In genomic region chr4:106908950-106909751, GRCm38 (mm10) we compare ENCODE assay signal across 8 mouse cellular contexts. TPM values are rescaled to one million over a fixed set of nuclear protein-coding genes. Genes with fewer than 3 reads are reported as not detected.
DNase-seq lines count a peak whose midpoint lies in the region; ATAC-seq lines count a peak whose summit lies in the region.

No protein-coding gene starts in this region.

- no peaks in the 10 kb centered on the region for H3K9me3 ChIP-seq in forebrain, embryonic 16.5 days (ENCODE audit: control insufficient read depth, low read length)
- H3K9me3 ChIP-seq in hindbrain, embryonic 12.5 days (replicated peaks) = no peaks in the 10 kb centered on the region
- H3K9me3 ChIP-seq in limb, embryonic 15.5 days = no peaks in the 10 kb centered on the region
- H3K9me3 ChIP-seq in midbrain, embryonic 16.5 days (replicated peaks; ENCODE audit: control insufficient read depth, low read length, poor library complexity, severe bottlenecking) = no peaks in the 10 kb centered on the region

- no peak for ATAC-seq in forebrain, embryonic 16.5 days
- peak; percentile 10; the same call in 1 of the 2 replicates for ATAC-seq in hindbrain, embryonic 12.5 days (ENCODE audit: low FRiP score)
- 0 out of 2 replicates have a peak, but pooled peaks have one; percentile 8 for ATAC-seq in limb, embryonic 15.5 days (ENCODE audit: insufficient number of reproducible peaks, low FRiP score, low TSS enrichment, low read depth)
- ATAC-seq in midbrain, embryonic 16.5 days = no peak

- peaks cover 25% of the 10 kb centered on the region for H3K4me1 ChIP-seq in forebrain, embryonic 16.5 days (replicated peaks; ENCODE audit: control insufficient read depth, insufficient read depth, low read length)
- peaks cover 40% of the 10 kb centered on the region for H3K4me1 ChIP-seq in hindbrain, embryonic 12.5 days
- peaks cover 48% of the 10 kb centered on the region for H3K4me1 ChIP-seq in limb, embryonic 15.5 days
- H3K4me1 ChIP-seq in midbrain, embryonic 16.5 days (ENCODE audit: control insufficient read depth, insufficient read depth, low read length) = peaks cover 28% of the 10 kb centered on the region

- WGBS in forebrain, embryonic 16.5 days = under 1% methylated on average over 10 of the region's 10 CpGs
- 7% methylated on average over 10 of the region's 10 CpGs for WGBS in hindbrain, embryonic 12.5 days
- 1% methylated on average over 10 of the region's 10 CpGs for WGBS in limb, embryonic 15.5 days
- 4% methylated on average over 10 of the region's 10 CpGs for WGBS in midbrain, embryonic 16.5 days

- H3K27ac ChIP-seq in forebrain, embryonic 16.5 days (ENCODE audit: low read length) = peak overlapping the region; percentile 91
- peak overlapping the region; percentile 100 for H3K27ac ChIP-seq in hindbrain, embryonic 12.5 days
- peak overlapping the region; percentile 99 for H3K27ac ChIP-seq in limb, embryonic 15.5 days
- peak overlapping the region; percentile 100 for H3K27ac ChIP-seq in midbrain, embryonic 16.5 days (ENCODE audit: low read length)

- peak overlapping the region; percentile 38 for H3K9ac ChIP-seq in forebrain, embryonic 16.5 days (replicated peaks; ENCODE audit: low read depth, low read length)
- peak overlapping the region; percentile 53 for H3K9ac ChIP-seq in hindbrain, embryonic 12.5 days
- H3K9ac ChIP-seq in limb, embryonic 15.5 days = peak overlapping the region; percentile 14; the same call in 1 of the 2 replicates
- peak overlapping the region; percentile 51 for H3K9ac ChIP-seq in midbrain, embryonic 16.5 days (ENCODE audit: low read depth, low read length)

- DNase-seq in MEL-GATA-1-ER (ENCODE audit: extremely low read depth, low read depth) = peak; percentile 87
- peak; percentile 68 for DNase-seq in c-Kit-positive CD71-positive TER-119-positive erythroid progenitor cells, embryonic 14.5 days (ENCODE audit: low spot score)
- DNase-seq in thymus, adult 18-20 months = peak; percentile 31 to 65
- no peak for DNase-seq in right cerebral cortex, postnatal 14 days

- H3K36me3 ChIP-seq in forebrain, embryonic 16.5 days (ENCODE audit: control insufficient read depth, insufficient read depth) = no peaks in the 10 kb centered on the region
- H3K36me3 ChIP-seq in hindbrain, embryonic 12.5 days = 0 out of 2 replicates have a peak, but pooled peaks cover 6% of the 10 kb centered on the region
- no peaks in the 10 kb centered on the region; the same call in 1 of the 2 replicates for H3K36me3 ChIP-seq in limb, embryonic 15.5 days
- H3K36me3 ChIP-seq in midbrain, embryonic 16.5 days (ENCODE audit: control insufficient read depth, insufficient read depth, low read length) = no peaks in the 10 kb centered on the region

- no peaks in the 10 kb centered on the region for H3K27me3 ChIP-seq in forebrain, embryonic 16.5 days (replicated peaks; ENCODE audit: control insufficient read depth, insufficient read depth, low read length)
- H3K27me3 ChIP-seq in hindbrain, embryonic 12.5 days = no peaks in the 10 kb centered on the region
- no peaks in the 10 kb centered on the region for H3K27me3 ChIP-seq in limb, embryonic 15.5 days
- H3K27me3 ChIP-seq in midbrain, embryonic 16.5 days (ENCODE audit: control insufficient read depth, insufficient read depth, low read depth, low read length) = no peaks in the 10 kb centered on the region

- peak overlapping the region; percentile 80 for H3K4me2 ChIP-seq in forebrain, embryonic 16.5 days (ENCODE audit: low read length)
- H3K4me2 ChIP-seq in hindbrain, embryonic 12.5 days (replicated peaks) = peak overlapping the region; percentile 93
- H3K4me2 ChIP-seq in limb, embryonic 15.5 days = peak overlapping the region; percentile 69
- peak overlapping the region; percentile 91 for H3K4me2 ChIP-seq in midbrain, embryonic 16.5 days (ENCODE audit: low read length)

- peak overlapping the region; percentile 64; the same call in 1 of the 2 replicates for H3K4me3 ChIP-seq in forebrain, embryonic 16.5 days (replicated peaks; ENCODE audit: low read length)
- H3K4me3 ChIP-seq in hindbrain, embryonic 12.5 days = no peak overlapping the region
- peak overlapping the region; percentile 100 for H3K4me3 ChIP-seq in limb, embryonic 15.5 days
- H3K4me3 ChIP-seq in midbrain, embryonic 16.5 days (ENCODE audit: low read depth, low read length) = no peak overlapping the region; the same call in 1 of the 2 replicates

RNA-seq across cellular contexts. Expression of gene Ssbp3, which starts 1.4 kb away (rescaled TPM):
- 163 and 167 TPM in 2 replicates for polyA plus RNA-seq in forebrain, embryonic 16.5 days (2015; fragmentation: Nextera tagmentation; extraction: Ambion mirVana)
- 285 and 302 TPM in 2 replicates for polyA plus RNA-seq in hindbrain, embryonic 12.5 days (2016; fragmentation: Nextera tagmentation; extraction: Ambion mirVana)
- 93.9 and 112 TPM in 2 replicates for polyA plus RNA-seq in limb, embryonic 15.5 days (2015; fragmentation: Nextera tagmentation; extraction: Ambion mirVana)
- polyA plus RNA-seq in midbrain, embryonic 16.5 days (2015; fragmentation: Nextera tagmentation; extraction: Ambion mirVana) = 129 and 164 TPM in 2 replicates

Comparison
In these comparisons a context has a peak if more than half of its experiments do, and no peak if none do; other contexts are left out.
1. ATAC-seq: peak in hindbrain, embryonic 12.5 days (single experiment) and limb, embryonic 15.5 days (single experiment); none in forebrain, embryonic 16.5 days (single experiment) and midbrain, embryonic 16.5 days (single experiment).
2. H3K4me3 ChIP-seq: peak in forebrain, embryonic 16.5 days (single experiment) and limb, embryonic 15.5 days (single experiment); none in hindbrain, embryonic 12.5 days (single experiment) and midbrain, embryonic 16.5 days (single experiment).
3. Peak in every context shown above with its lines, with median percentiles within 50 percentile points of each other: H3K27ac ChIP-seq, H3K4me2 ChIP-seq and H3K9ac ChIP-seq.